Mouse (Mus musculus) liver, embryonic 14.5 days (tissue): Measurements from ENCODE around the gene Rabep1.

Experiments
- CTCF ChIP-seq: IDR thresholded peaks from 2 replicates; pipeline ENCODE4 v1.5.1; 2016; ENCODE audit warnings: antibody characterized with exemption, low read depth, control low read depth
- EP300 ChIP-seq: IDR thresholded peaks from 2 replicates; pipeline ENCODE4 v1.6.1; 2016; ENCODE audit warnings: antibody characterized with exemption, low read depth

DNA sequence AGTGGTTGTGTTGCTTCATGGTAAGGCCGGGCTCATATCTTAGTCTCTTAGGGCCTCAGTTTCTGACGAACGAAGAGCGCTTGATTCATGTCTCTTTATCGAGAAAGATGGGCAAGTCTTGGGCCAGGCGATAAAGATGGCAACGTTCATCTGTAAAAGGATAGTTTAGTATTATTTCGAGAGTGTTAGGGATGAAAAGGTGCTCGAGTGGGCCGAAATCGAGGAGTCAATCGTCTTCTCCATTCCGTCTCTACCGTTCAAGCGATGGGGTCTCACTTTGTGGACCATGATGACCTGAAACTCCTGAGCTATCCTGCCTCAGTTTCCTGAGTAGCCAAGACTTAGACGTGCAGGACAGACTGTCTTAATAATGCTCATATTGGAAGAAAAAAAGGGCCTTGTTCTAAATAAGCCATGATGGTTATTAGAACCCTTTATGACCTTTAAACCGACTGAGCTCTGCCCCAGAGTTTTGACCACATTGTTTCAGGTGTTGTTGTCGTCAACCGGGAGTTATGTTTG is 940 bp downstream of the Rabep1 start:
- TF ChIP-seq CTCF, result no peak
- TF ChIP-seq EP300, result no peak
